Mouse (Mus musculus) myocyte (in vitro differentiated cells): ENCODE results near the gene Fam110a.

ENCODE experiments used
- MYOD1 ChIP-seq, 3 experiments: IDR thresholded peaks; one replicate each; pipeline ENCODE4 v1.6.1; 2011; ENCODE audit warnings: control low read depth in 2 of 3, low read depth in 2 of 3, mild to moderate bottlenecking in 2 of 3, moderate library complexity in 1 of 3; ENCODE audit not compliant: insufficient read length in 2 of 3, control insufficient read depth in 1 of 3
- MYOG ChIP-seq, 3 experiments: IDR thresholded peaks; one replicate each; pipeline ENCODE4 v1.6.1; 2011; ENCODE audit warnings: control low read depth in 2 of 3, low read depth in 2 of 3, mild to moderate bottlenecking in 2 of 3; ENCODE audit not compliant: insufficient read length in 2 of 3, control insufficient read depth in 1 of 3, insufficient read depth in 1 of 3
- POLR2A ChIP-seq: IDR thresholded peaks from one replicate; pipeline ENCODE4 v1.6.1; 2011; ENCODE audit warnings: low read depth, mild to moderate bottlenecking, control low read depth, moderate library complexity; ENCODE audit not compliant: insufficient read length
- USF1 ChIP-seq: IDR thresholded peaks from one replicate; pipeline ENCODE4 v1.6.1; 2011; ENCODE audit warnings: low read depth, mild to moderate bottlenecking, control low read depth, moderate library complexity

DNA sequence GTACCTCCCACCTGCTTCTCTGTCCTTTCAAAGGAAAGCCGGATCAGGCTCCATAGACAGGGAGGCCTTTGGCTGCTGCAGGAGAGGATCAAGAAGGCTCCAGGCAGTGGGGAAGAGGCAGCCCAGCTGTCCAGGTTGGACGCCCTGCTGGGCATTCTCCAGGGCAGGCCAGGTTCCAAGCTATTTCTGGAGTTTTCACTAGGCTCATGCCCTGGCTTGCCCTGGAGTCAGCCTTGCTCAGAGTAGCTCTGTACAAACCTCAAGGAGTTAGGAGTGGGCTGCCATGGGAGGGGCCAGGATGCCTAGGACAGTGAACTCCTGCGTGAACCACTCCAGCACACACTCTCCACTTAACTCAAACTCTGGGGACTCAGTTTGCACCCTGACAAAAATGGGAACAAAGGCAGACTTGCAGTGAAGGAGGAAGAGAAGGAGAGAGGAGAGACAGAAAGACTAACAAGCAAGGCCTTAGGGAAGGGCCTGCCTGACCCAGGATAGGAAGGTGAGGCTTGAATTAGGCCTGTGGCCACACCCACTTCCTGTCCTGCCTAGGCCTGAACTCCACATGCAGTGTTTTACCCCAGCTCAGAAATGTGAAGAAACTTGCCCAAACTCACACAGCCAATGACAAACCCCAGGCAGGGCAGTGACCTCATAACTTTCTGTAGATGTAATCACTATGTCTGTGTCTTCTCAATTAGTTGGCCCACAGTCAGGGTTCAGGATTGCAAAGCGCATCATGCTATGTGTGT, 2.2 kb downstream of the Fam110a start:
- TF ChIP-seq MYOD1 (IDR thresholded peaks at IDR 0.05; ENCODE audit: control insufficient read depth in 1 of 3, insufficient read length in 2 of 3, low read depth in 2 of 3) (peak in 2 of 3 experiments; percentile 52 to 85), MYOG (IDR thresholded peaks at IDR 0.05; ENCODE audit: control insufficient read depth in 1 of 3, insufficient read depth in 1 of 3, insufficient read length in 2 of 3, low read depth in 2 of 3) (peak; percentile 31 to 91 (median 64)), POLR2A (no peak), USF1 (no peak)
